ENCODE assay signal across 10 mouse cellular contexts in the genomic region with DNA sequence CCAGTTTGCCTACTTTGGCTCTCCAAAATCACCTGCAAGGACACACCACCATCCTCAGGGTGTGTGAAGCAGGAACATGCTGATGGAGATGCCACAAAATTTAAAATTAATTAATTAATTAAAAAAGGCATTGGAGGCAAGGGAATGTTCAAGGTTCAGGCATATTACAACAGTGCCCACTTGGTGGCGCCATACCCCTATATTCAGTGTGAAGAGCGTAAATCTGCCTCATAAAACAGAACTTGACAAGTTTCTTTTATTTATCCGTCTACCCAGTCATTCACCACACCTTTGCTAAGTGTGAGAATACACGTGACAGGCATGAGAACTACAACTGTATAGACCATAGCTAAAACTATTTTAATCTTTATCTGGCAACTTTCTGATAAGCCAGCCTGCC.
DNase-seq lines count a peak whose midpoint lies in the region; ATAC-seq and TF ChIP-seq lines count a peak whose summit lies in the region.
"Had no signal": no experiment of that assay in that cellular context is flagged by ENCODE, and none has a peak within 500 bp of the region (broad histone marks: within the 10 kb centered on the region; RNA-seq: fewer than 3 reads in every experiment).

No protein-coding gene starts in this region.

- ATAC-seq in hindbrain, embryonic 14.5 days (ENCODE audit: low FRiP score): no peak
- ATAC-seq in hindbrain, embryonic 16.5 days: no peak
- ATAC-seq in monocyte, adult 5-6 weeks (replicated peaks; ENCODE audit: insufficient number of reproducible peaks, low FRiP score, low TSS enrichment, poor library complexity, severe bottlenecking): no peak

- H3K27me3 ChIP-seq in hindbrain, embryonic 14.5 days (ENCODE audit: control insufficient read depth, insufficient read depth, low read length): no peaks in the 10 kb centered on the region
- no peaks in the 10 kb centered on the region for H3K27me3 ChIP-seq in hindbrain, embryonic 16.5 days (replicated peaks; ENCODE audit: control insufficient read depth, insufficient read depth, low read length)
- H3K27me3 ChIP-seq in ES-Bruce4 (ENCODE audit: control insufficient read depth, insufficient read depth, low read length, poor library complexity, severe bottlenecking) (no peaks in the 10 kb centered on the region), myocyte (ENCODE audit: control insufficient read depth, insufficient read depth, insufficient read length) (no peaks in the 10 kb centered on the region)
- H3K27me3 ChIP-seq: embryonic facial prominence, embryonic 12.5 days had no signal

- WGBS in hindbrain, embryonic 14.5 days: 27% methylated on average over 4 of the region's 4 CpGs
- 29% methylated on average over 4 of the region's 4 CpGs for WGBS in hindbrain, embryonic 16.5 days

- H3ac ChIP-seq in myocyte (ENCODE audit: control insufficient read depth, insufficient read length): no peak overlapping the region

- peak; percentile 68 for DNase-seq in hindbrain, embryonic 14.5 days (ENCODE audit: low spot score)
- peak; percentile 25 for DNase-seq in cerebellum, adult 11 months
- peak; percentile 28 for DNase-seq in forelimb bud, embryonic 11.5 days (ENCODE audit: low read depth, low spot score)
- DNase-seq in layer of hippocampus, postnatal 36 days: peak; percentile 38 to 42

- no peaks in the 10 kb centered on the region for H3K9me3 ChIP-seq in hindbrain, embryonic 14.5 days (ENCODE audit: control insufficient read depth, low read length)
- no peaks in the 10 kb centered on the region for H3K9me3 ChIP-seq in hindbrain, embryonic 16.5 days (ENCODE audit: control insufficient read depth, low read length)
- H3K9me3 ChIP-seq in ES-Bruce4 (replicated peaks; ENCODE audit: control insufficient read depth, insufficient read depth, low read length, poor library complexity, severe bottlenecking): no peaks in the 10 kb centered on the region
- H3K9me3 ChIP-seq: embryonic facial prominence, embryonic 12.5 days had no signal

- TF ChIP-seq CTCF in ES-Bruce4 (IDR thresholded peaks at IDR 0.05; ENCODE audit: low read depth, low read length): peak; percentile 22

- H3K4me1 ChIP-seq in hindbrain, embryonic 14.5 days (replicated peaks; ENCODE audit: control insufficient read depth, insufficient read depth, low read length): no peaks in the 10 kb centered on the region
- H3K4me1 ChIP-seq in hindbrain, embryonic 16.5 days (ENCODE audit: control insufficient read depth, insufficient read depth, low read depth, low read length): no peaks in the 10 kb centered on the region
- no peaks in the 10 kb centered on the region for H3K4me1 ChIP-seq in ES-Bruce4 (ENCODE audit: control insufficient read depth, insufficient read depth, low read length)
- H3K4me1 ChIP-seq: embryonic facial prominence, embryonic 12.5 days had no signal

- no peak for TF ChIP-seq EP300 in ES-Bruce4 (IDR thresholded peaks at IDR 0.05; ENCODE audit: insufficient read depth, low read depth, low read length)

- H3K9ac ChIP-seq in hindbrain, embryonic 14.5 days: no peak overlapping the region
- no peak overlapping the region for H3K9ac ChIP-seq in hindbrain, embryonic 16.5 days (ENCODE audit: low read depth, low read length)
- H3K9ac ChIP-seq in ES-Bruce4 (ENCODE audit: low read depth, poor library complexity, severe bottlenecking): no peak overlapping the region
- H3K9ac ChIP-seq: embryonic facial prominence, embryonic 12.5 days had no signal

- TF ChIP-seq POLR2A in ES-Bruce4 (IDR thresholded peaks at IDR 0.05; ENCODE audit: insufficient read depth, low read length) (no peak), myocyte (IDR thresholded peaks at IDR 0.05; ENCODE audit: insufficient read length, low read depth) (no peak)

- H3K4me3 ChIP-seq in hindbrain, embryonic 14.5 days (replicated peaks; ENCODE audit: low read length): no peak overlapping the region
- no peak overlapping the region for H3K4me3 ChIP-seq in hindbrain, embryonic 16.5 days (ENCODE audit: low read length)
- H3K4me3 ChIP-seq in ES-Bruce4 (ENCODE audit: low read depth, low read length) (no peak overlapping the region), myocyte (no peak overlapping the region)
- H3K4me3 ChIP-seq: embryonic facial prominence, embryonic 12.5 days had no signal

- H3K79me2 ChIP-seq in myocyte (ENCODE audit: control insufficient read depth, insufficient read depth): no peaks in the 10 kb centered on the region

- no peak overlapping the region for H3K4me2 ChIP-seq in hindbrain, embryonic 14.5 days (replicated peaks)
- no peak overlapping the region for H3K4me2 ChIP-seq in hindbrain, embryonic 16.5 days (ENCODE audit: low read length)
- H3K4me2 ChIP-seq in myocyte (ENCODE audit: low read depth): peak overlapping the region; percentile 19
- H3K4me2 ChIP-seq: embryonic facial prominence, embryonic 12.5 days had no signal

- H3K27ac ChIP-seq in hindbrain, embryonic 14.5 days: no peak overlapping the region
- H3K27ac ChIP-seq in hindbrain, embryonic 16.5 days (ENCODE audit: low read depth, low read length): no peak overlapping the region
- H3K27ac ChIP-seq in ES-Bruce4 (ENCODE audit: insufficient read depth, low read length): no peak overlapping the region
- H3K27ac ChIP-seq: embryonic facial prominence, embryonic 12.5 days; macrophage had no signal

- no peaks in the 10 kb centered on the region for H3K36me3 ChIP-seq in hindbrain, embryonic 14.5 days (replicated peaks; ENCODE audit: control insufficient read depth, insufficient read depth)
- no peaks in the 10 kb centered on the region for H3K36me3 ChIP-seq in hindbrain, embryonic 16.5 days (ENCODE audit: control insufficient read depth, insufficient read depth, low read length)
- H3K36me3 ChIP-seq in ES-Bruce4 (ENCODE audit: control insufficient read depth, insufficient read depth, low read length, poor library complexity, severe bottlenecking) (no peaks in the 10 kb centered on the region), myocyte (ENCODE audit: control insufficient read depth, insufficient read depth) (no peaks in the 10 kb centered on the region)
- H3K36me3 ChIP-seq: embryonic facial prominence, embryonic 12.5 days had no signal

TF ChIP-seq in myocyte, 11 proteins besides CTCF, POLR2A, EP300 and RAD21:
- TF ChIP-seq MYOG (IDR thresholded peaks at IDR 0.05; ENCODE audit: control insufficient read depth in 1 of 3, insufficient read depth in 1 of 3, insufficient read length in 2 of 3, low read depth in 2 of 3) (no peak), E2F4 (IDR thresholded peaks at IDR 0.05; ENCODE audit: insufficient read depth) (no peak), TCF3 (IDR thresholded peaks at IDR 0.05; ENCODE audit: insufficient read length, low read depth) (no peak), POLR2AphosphoS2 (IDR thresholded peaks at IDR 0.05; ENCODE audit: insufficient read length, low read depth) (no peak), USF1 (IDR thresholded peaks at IDR 0.05; ENCODE audit: low read depth) (no peak), TCF12 (IDR thresholded peaks at IDR 0.05; ENCODE audit: insufficient read depth, poor library complexity, severe bottlenecking) (no peak), SRF (IDR thresholded peaks at IDR 0.05; ENCODE audit: control insufficient read depth, insufficient read length, low read depth) (no peak), REST (IDR thresholded peaks at IDR 0.05; ENCODE audit: insufficient read depth, insufficient read length) (no peak), CEBPB (IDR thresholded peaks at IDR 0.05; ENCODE audit: insufficient read depth, poor library complexity, severe bottlenecking) (no peak), MYOD1 (IDR thresholded peaks at IDR 0.05; ENCODE audit: control insufficient read depth in 1 of 3, insufficient read length in 2 of 3, low read depth in 2 of 3) (no peak), MAX (IDR thresholded peaks at IDR 0.05; ENCODE audit: low read depth) (no peak)
